ENCODE assay signal across 14 mouse cellular contexts in genomic region chr2:57793519-57794296, GRCm38 (mm10).
"Had no signal": no experiment of that assay in that cellular context is flagged by ENCODE, and none has a peak within 500 bp of the region (broad histone marks: within the 10 kb centered on the region; RNA-seq: fewer than 3 reads in every experiment).

No protein-coding gene starts in this region.

- H3K27me3 ChIP-seq: liver, embryonic 15.5 days; megakaryocyte, embryonic 14.5 days; neural tube, embryonic 15.5 days had no signal

- H3K9ac ChIP-seq: liver, embryonic 15.5 days; neural tube, embryonic 15.5 days had no signal

- H3K36me3 ChIP-seq: limb, embryonic 10.5 days; liver, embryonic 15.5 days; neural tube, embryonic 15.5 days had no signal

- H3K27ac ChIP-seq: limb, embryonic 10.5 days; liver, embryonic 15.5 days; neural tube, embryonic 15.5 days had no signal

- H3K4me3 ChIP-seq: limb, embryonic 10.5 days; liver, embryonic 15.5 days; megakaryocyte, embryonic 14.5 days; myocyte; neural tube, embryonic 15.5 days had no signal

- H3K4me2 ChIP-seq: liver, embryonic 11.5 days; liver, embryonic 15.5 days; neural tube, embryonic 15.5 days had no signal

- H3K9me3 ChIP-seq: limb, embryonic 10.5 days; liver, embryonic 15.5 days; neural tube, embryonic 15.5 days had no signal

- H3K4me1 ChIP-seq: limb, embryonic 10.5 days; liver, embryonic 15.5 days; megakaryocyte, embryonic 14.5 days; neural tube, embryonic 15.5 days had no signal

- ATAC-seq: lung, postnatal 0 days had no signal

- DNase-seq: kidney, adult 18-20 months; kidney, postnatal 10 days; lung, adult 2 months; lung, postnatal 36 days; right cerebral cortex, adult 18-20 months; right cerebral cortex, postnatal 25 days; thymus, postnatal 36 days had no signal
